Mouse (Mus musculus) mesoderm, embryonic 11.5 days (tissue): ENCODE results near the gene Cdkn1a.

Source experiments
- DNase-seq: peaks from one replicate; pipeline ENCODE4 v3.0.0-alpha.2; 2012; ENCODE audit warnings: low read depth, low spot score

Gene Cdkn1a

GRCm38 (mm10) chr17:29117006-29117648 is 26.4 kb downstream of the Cdkn1a start:
- no peak for DNase-seq

- peak; percentile 71 for DNase-seq
These were observed 27.3 kb downstream of the Cdkn1a start for GRCm38 (mm10) chr17:29118057-29118456.

GRCm38 (mm10) chr17:29120666-29121065 is 29.9 kb downstream of the Cdkn1a start:
- DNase-seq: no peak

- DNase-seq: no peak
These were observed 32.0 kb downstream of the Cdkn1a start for GRCm38 (mm10) chr17:29122817-29123216.

GRCm38 (mm10) chr17:29123578-29124174 is 32.9 kb downstream of the Cdkn1a start:
- DNase-seq: no peak

- DNase-seq: no peak
These were observed 35.8 kb downstream of the Cdkn1a start for GRCm38 (mm10) chr17:29126561-29126960.

GRCm38 (mm10) chr17:29129341-29129740 is 38.6 kb downstream of the Cdkn1a start:
- DNase-seq: no peak

- DNase-seq: no peak
These were observed 44.3 kb downstream of the Cdkn1a start for GRCm38 (mm10) chr17:29135066-29135465.

- DNase-seq: no peak
These were observed 45.5 kb downstream of the Cdkn1a start for GRCm38 (mm10) chr17:29136236-29136635.

GRCm38 (mm10) chr17:29137906-29138305 is 47.1 kb downstream of the Cdkn1a start:
- no peak for DNase-seq

- DNase-seq: no peak
These were observed 50.8 kb downstream of the Cdkn1a start for GRCm38 (mm10) chr17:29141577-29141976.

GRCm38 (mm10) chr17:29143266-29143665 is 52.5 kb downstream of the Cdkn1a start:
- DNase-seq: no peak

- no peak for DNase-seq
These were observed 54.3 kb downstream of the Cdkn1a start for GRCm38 (mm10) chr17:29145101-29145500.

GRCm38 (mm10) chr17:29147273-29147672 is 56.5 kb downstream of the Cdkn1a start:
- DNase-seq: no peak

GRCm38 (mm10) chr17:29147773-29148172 is 57.0 kb downstream of the Cdkn1a start:
- DNase-seq: no peak

GRCm38 (mm10) chr17:29149766-29150165 is 59.0 kb downstream of the Cdkn1a start:
- DNase-seq: no peak
